Mouse (Mus musculus) lung, embryonic 14.5 days (tissue): ENCODE results near the gene Cst13. TPM values are rescaled to one million over a fixed set of nuclear protein-coding genes. Genes with fewer than 3 reads are reported as not detected.

Experiments
- ATAC-seq: fragments of 200-750 bp; cut with Nextera tagmentation; 2 replicates; pipeline ENCODE4 v1.8.0; 2017; ENCODE audit warnings: mild to moderate bottlenecking, moderate TSS enrichment, moderate library complexity; ENCODE audit not compliant: insufficient read depth
- DNase-seq: peaks from one replicate; pipeline ENCODE4 v3.0.0-alpha.2; 2015
- H3K27ac ChIP-seq: fragments of 300-500 bp; sonication (generic); 2 replicates; pipeline ENCODE4 v1.5.1; 2014; ENCODE audit warnings: low read depth, mild to moderate bottlenecking, moderate library complexity
- H3K27me3 ChIP-seq: fragments of 300-500 bp; sonication (generic); 2 replicates; pipeline ENCODE4 v1.6.1; 2014; ENCODE audit warnings: low read length, control low read depth; ENCODE audit not compliant: insufficient read depth
- H3K36me3 ChIP-seq: fragments of 300-500 bp; sonication (generic); 2 replicates; pipeline ENCODE4 v1.6.1; 2014; ENCODE audit warnings: control low read depth; ENCODE audit not compliant: insufficient read depth
- H3K4me1 ChIP-seq: fragments of 300-500 bp; sonication (generic); 2 replicates; pipeline ENCODE4 v1.6.1; 2014; ENCODE audit warnings: antibody characterized with exemption, control low read depth; ENCODE audit not compliant: insufficient read depth
- H3K4me2 ChIP-seq: fragments of 300-500 bp; sonication (generic); 2 replicates; pipeline ENCODE4 v1.6.1; 2014; ENCODE audit warnings: mild to moderate bottlenecking
- H3K4me3 ChIP-seq: fragments of 300-500 bp; sonication (generic); 2 replicates; pipeline ENCODE4 v1.5.1; 2014; ENCODE audit warnings: low read depth, low read length
- H3K9ac ChIP-seq: fragments of 300-500 bp; sonication (generic); 2 replicates; pipeline ENCODE4 v1.6.1; 2014
- H3K9me3 ChIP-seq: fragments of 300-500 bp; sonication (generic); 2 replicates; pipeline ENCODE4 v1.6.1; 2016; ENCODE audit warnings: low read depth, low read length, control low read depth
- CTCF ChIP-seq: IDR thresholded peaks from 2 replicates; pipeline ENCODE4 v1.5.1; 2016; ENCODE audit warnings: antibody characterized with exemption, low read depth
- WGBS: fragments of 180-500 bp; shearing (Covaris S2); extraction: QIAGEN DNeasy Blood & Tissue Kit; methylation state at CpG from one replicate; pipeline ENCODE4 v1.1.7; 2014; 5-methylcytosine and 5-hydroxymethylcytosine counted together
- polyA plus RNA-seq: library from polyadenylated mRNA; unstranded; fragments of >200 nt; fragmentation: Nextera tagmentation; extraction: Ambion mirVana; gene quantifications from 2 replicates; pipeline ENCODE4 v1.2.1, GENCODE M21; 2014

Gene Cst13
- polyA plus RNA-seq, 1 experiment from 2014 or later: not detected

- DNase-seq: no peak
- Histone ChIP-seq H3K4me2 (no peak overlapping the region), H3K4me1 (no peaks in the 10 kb centered on the region), H3K9ac (no peak overlapping the region), H3K27ac (no peak overlapping the region), H3K27me3 (no peaks in the 10 kb centered on the region), H3K4me3 (no peak overlapping the region), H3K36me3 (no peaks in the 10 kb centered on the region), H3K9me3 (no peaks in the 10 kb centered on the region)
- ATAC-seq: no peak
- no peak for TF ChIP-seq CTCF
Observed at GRCm38 (mm10) chr2:148861693-148862092, 41.8 kb downstream of the Cst13 start.

- Histone ChIP-seq H3K36me3 (no peaks in the 10 kb centered on the region), H3K9me3 (no peaks in the 10 kb centered on the region), H3K4me2 (no peak within 1 kb of the TSS), H3K4me3 (no peak within 1 kb of the TSS), H3K27ac (no peak within 1 kb of the TSS), H3K9ac (no peak within 1 kb of the TSS), H3K4me1 (no peaks in the 10 kb centered on the region), H3K27me3 (no peaks in the 10 kb centered on the region)
- ATAC-seq (peak; percentile 35; the same call in 1 of the 2 replicates), DNase-seq (no peak)
- 34% methylated on average over 2 of the region's 2 CpGs for WGBS
- TF ChIP-seq CTCF: no peak
Observed at GRCm38 (mm10) chr2:148864966-148865365, 45.1 kb downstream of the Cst13 start, which contains the start of gene 9230104L09Rik. Gene 9230104L09Rik, minus strand, starts transcription at chr2:148865038.

GRCm38 (mm10) chr2:148868959-148869358 lies 49.1 kb downstream of the Cst13 start:
- 56% methylated on average over 1 of the region's 1 CpGs for WGBS
- ATAC-seq: no peak

GRCm38 (mm10) chr2:148870526-148870925 lies 50.6 kb downstream of the Cst13 start:
- H3K9ac ChIP-seq: no peak overlapping the region
- WGBS: 83% methylated on average over 3 of the region's 3 CpGs
- no peak overlapping the region for H3K4me2 ChIP-seq
- H3K36me3 ChIP-seq: peaks cover 22% of the 10 kb centered on the region
- DNase-seq: no peak
- no peaks in the 10 kb centered on the region for H3K27me3 ChIP-seq
- H3K4me3 ChIP-seq: no peak overlapping the region
- no peaks in the 10 kb centered on the region for H3K9me3 ChIP-seq
- ATAC-seq: no peak
- TF ChIP-seq CTCF: no peak
- H3K4me1 ChIP-seq: peaks cover 9% of the 10 kb centered on the region
- no peak overlapping the region for H3K27ac ChIP-seq

More at GRCm38 (mm10) chr2:148868959-148869358, 49.1 kb downstream of the Cst13 start:
- TF ChIP-seq CTCF: no peak
- H3K4me2 ChIP-seq: no peak overlapping the region
- peaks cover 22% of the 10 kb centered on the region for H3K36me3 ChIP-seq
- H3K27ac ChIP-seq: no peak overlapping the region
- no peaks in the 10 kb centered on the region for H3K9me3 ChIP-seq
- no peak overlapping the region for H3K4me3 ChIP-seq
- peaks cover 9% of the 10 kb centered on the region for H3K4me1 ChIP-seq
- no peak overlapping the region for H3K9ac ChIP-seq
- no peak for DNase-seq
- H3K27me3 ChIP-seq: no peaks in the 10 kb centered on the region

GRCm38 (mm10) chr2:148872860-148873259 lies 53.0 kb downstream of the Cst13 start:
- ATAC-seq (0 out of 2 replicates have a peak, but pooled peaks have one; percentile 4), DNase-seq (peak; percentile 66)
- peaks cover 22% of the 10 kb centered on the region for H3K36me3 ChIP-seq
- peak overlapping the region; percentile 54; the same call in 1 of the 2 replicates for H3K27ac ChIP-seq
- H3K4me2 ChIP-seq: peak overlapping the region; percentile 65
- H3K4me1 ChIP-seq: peaks cover 13% of the 10 kb centered on the region
- H3K27me3 ChIP-seq: no peaks in the 10 kb centered on the region
- peak overlapping the region; percentile 1; the same call in 1 of the 2 replicates for H3K9ac ChIP-seq
- no peaks in the 10 kb centered on the region for H3K9me3 ChIP-seq
- 28% methylated on average over 4 of the region's 4 CpGs for WGBS
- no peak for TF ChIP-seq CTCF
- peak overlapping the region; percentile 69 for H3K4me3 ChIP-seq

- Histone ChIP-seq H3K4me2 (peak overlapping the region; percentile 65), H3K36me3 (peaks cover 22% of the 10 kb centered on the region), H3K9me3 (no peaks in the 10 kb centered on the region), H3K4me1 (peaks cover 13% of the 10 kb centered on the region), H3K4me3 (peak overlapping the region; percentile 69), H3K27ac (no peak overlapping the region), H3K9ac (peak overlapping the region; percentile 73), H3K27me3 (no peaks in the 10 kb centered on the region)
- ATAC-seq (peak; percentile 13; the same call in 1 of the 2 replicates), DNase-seq (no peak)
- TF ChIP-seq CTCF: no peak
- 19% methylated on average over 3 of the region's 3 CpGs for WGBS
Observed at GRCm38 (mm10) chr2:148874224-148874616, 54.3 kb downstream of the Cst13 start.

GRCm38 (mm10) chr2:148874617-148875334 lies 54.9 kb downstream of the Cst13 start:
- Histone ChIP-seq H3K4me3 (peak overlapping the region; percentile 69), H3K27me3 (no peaks in the 10 kb centered on the region), H3K9me3 (no peaks in the 10 kb centered on the region), H3K9ac (peak overlapping the region; percentile 73), H3K4me1 (peaks cover 13% of the 10 kb centered on the region), H3K36me3 (peaks cover 22% of the 10 kb centered on the region), H3K27ac (peak overlapping the region; percentile 88), H3K4me2 (peak overlapping the region; percentile 65)
- under 1% methylated on average over 34 of the region's 34 CpGs for WGBS
- TF ChIP-seq CTCF: no peak
- DNase-seq (peak; percentile 74), ATAC-seq (peak; percentile 60)
